Mouse (Mus musculus) kidney, adult 2 months (tissue): ENCODE results near the gene Ctdspl. TPM values are rescaled to one million over a fixed set of nuclear protein-coding genes. Genes with fewer than 3 reads are reported as not detected.
A peak's percentile ranks its signal among the peaks of the same experiment; 100 is the strongest.

Experiments used
- DNase-seq: peaks from one replicate; pipeline ENCODE4 v3.0.0; 2021
- H3K27ac ChIP-seq: fragments of 200-500 bp; 2 replicates; pipeline ENCODE4 v1.5.1; 2012; ENCODE audit warnings: low read depth, low read length, control low read depth, inconsistent platforms; ENCODE audit not compliant: insufficient read depth
- H3K27me3 ChIP-seq: fragments of 200-500 bp; replicated peaks from 2 replicates; pipeline ENCODE4 v1.6.1; 2012; ENCODE audit warnings: mild to moderate bottlenecking, moderate library complexity, low read length, inconsistent platforms; ENCODE audit not compliant: control insufficient read depth, insufficient read depth
- H3K36me3 ChIP-seq: fragments of 200-500 bp; 2 replicates; pipeline ENCODE4 v1.6.1; 2012; ENCODE audit warnings: mild to moderate bottlenecking, moderate library complexity, low read length, inconsistent platforms; ENCODE audit not compliant: control insufficient read depth, insufficient read depth
- H3K4me1 ChIP-seq: fragments of 200-500 bp; 2 replicates; pipeline ENCODE4 v1.6.1; 2011; ENCODE audit warnings: low read length; ENCODE audit not compliant: control insufficient read depth, insufficient read depth
- H3K4me3 ChIP-seq: fragments of 200-500 bp; 2 replicates; pipeline ENCODE4 v1.5.1; 2011; ENCODE audit warnings: mild to moderate bottlenecking, low read depth, low read length, control low read depth; ENCODE audit not compliant: insufficient read depth
- CTCF ChIP-seq: fragments of 200-500 bp; conservative IDR thresholded peaks from 2 replicates; pipeline ENCODE4 v1.5.1; 2011; ENCODE audit warnings: low read depth, mild to moderate bottlenecking, control low read depth, low read length, moderate library complexity, mixed read lengths; ENCODE audit not compliant: insufficient read depth, insufficient read length
- POLR2A ChIP-seq: fragments of 200-500 bp; IDR thresholded peaks from one replicate; pipeline ENCODE4 v1.6.1; 2011; ENCODE audit warnings: low read depth, low read length, control low read depth
- WGBS: fragments of 180-500 bp; shearing (Covaris S2); methylation state at CpG from one replicate; pipeline ENCODE4 v1.1.7; 2018; 5-methylcytosine and 5-hydroxymethylcytosine counted together
- polyA plus RNA-seq: library from polyadenylated mRNA; depleted of rRNA; stranded (reverse); fragments of >200 nt; gene quantifications from 2 replicates; pipeline ENCODE4 v1.2.3, GENCODE M21; 2012

Gene Ctdspl
- polyA plus RNA-seq, 1 experiment = 39.2 TPM

GRCm38 (mm10) chr9:118953465-118954194 lies 27.4 kb downstream of the Ctdspl start:
- no peak overlapping the region for H3K4me3 ChIP-seq
- no peak overlapping the region for H3K27ac ChIP-seq
- DNase-seq = no peak
- TF ChIP-seq CTCF = no peak
- no peak for TF ChIP-seq POLR2A
- no peaks in the 10 kb centered on the region for H3K36me3 ChIP-seq
- WGBS = 93% methylated on average over 16 of the region's 16 CpGs
- no peaks in the 10 kb centered on the region for H3K27me3 ChIP-seq
- peaks cover 15% of the 10 kb centered on the region; the same call in 1 of the 2 replicates for H3K4me1 ChIP-seq

GRCm38 (mm10) chr9:118958802-118959201 lies 32.5 kb downstream of the Ctdspl start:
- DNase-seq = peak; percentile 73
- WGBS = 37% methylated on average over 7 of the region's 7 CpGs
- Histone ChIP-seq H3K27me3 (no peaks in the 10 kb centered on the region), H3K4me3 (no peak overlapping the region), H3K27ac (peak overlapping the region; percentile 33), H3K36me3 (no peaks in the 10 kb centered on the region), H3K4me1 (peaks cover 21% of the 10 kb centered on the region)
- no peak for TF ChIP-seq CTCF
- TF ChIP-seq POLR2A = no peak

GRCm38 (mm10) chr9:118960415-118961091 lies 34.3 kb downstream of the Ctdspl start:
- DNase-seq = peak; percentile 85
- no peak overlapping the region for H3K4me3 ChIP-seq
- 19% methylated on average over 16 of the region's 16 CpGs for WGBS
- peak overlapping the region; percentile 76 for H3K27ac ChIP-seq
- no peaks in the 10 kb centered on the region for H3K36me3 ChIP-seq
- H3K27me3 ChIP-seq = no peaks in the 10 kb centered on the region
- H3K4me1 ChIP-seq = peaks cover 21% of the 10 kb centered on the region
- no peak for TF ChIP-seq CTCF
- no peak for TF ChIP-seq POLR2A

- no peak overlapping the region for H3K27ac ChIP-seq
- no peaks in the 10 kb centered on the region for H3K27me3 ChIP-seq
- no peak for DNase-seq
- no peaks in the 10 kb centered on the region for H3K36me3 ChIP-seq
- TF ChIP-seq POLR2A (no peak), CTCF (no peak)
- H3K4me1 ChIP-seq = peaks cover 21% of the 10 kb centered on the region
- WGBS = 44% methylated on average over 9 of the region's 9 CpGs
- H3K4me3 ChIP-seq = no peak overlapping the region
Measured at GRCm38 (mm10) chr9:118963149-118963548, 36.9 kb downstream of the Ctdspl start.

GRCm38 (mm10) chr9:118964263-118965034 lies 38.2 kb downstream of the Ctdspl start:
- Histone ChIP-seq H3K36me3 (no peaks in the 10 kb centered on the region), H3K4me1 (peaks cover 13% of the 10 kb centered on the region), H3K4me3 (no peak overlapping the region), H3K27ac (no peak overlapping the region), H3K27me3 (no peaks in the 10 kb centered on the region)
- no peak for DNase-seq
- TF ChIP-seq CTCF (no peak), POLR2A (no peak)
- WGBS = 41% methylated on average over 18 of the region's 18 CpGs

GRCm38 (mm10) chr9:118969810-118970209 lies 43.6 kb downstream of the Ctdspl start:
- Histone ChIP-seq H3K27ac (no peak overlapping the region), H3K27me3 (no peaks in the 10 kb centered on the region), H3K4me1 (peaks cover 22% of the 10 kb centered on the region), H3K4me3 (no peak overlapping the region), H3K36me3 (no peaks in the 10 kb centered on the region)
- WGBS = 93% methylated on average over 4 of the region's 4 CpGs
- DNase-seq = no peak
- TF ChIP-seq POLR2A = no peak
- TF ChIP-seq CTCF = no peak
